Mouse (Mus musculus): Measurements from ENCODE around the gene Oog3. TPM values are rescaled to one million over a fixed set of nuclear protein-coding genes. Genes with fewer than 3 reads are reported as not detected.

The Oog3 gene
- not detected in 2 replicates for polyA plus RNA-seq (2014; fragmentation: Nextera tagmentation; extraction: Ambion mirVana)

DNA sequence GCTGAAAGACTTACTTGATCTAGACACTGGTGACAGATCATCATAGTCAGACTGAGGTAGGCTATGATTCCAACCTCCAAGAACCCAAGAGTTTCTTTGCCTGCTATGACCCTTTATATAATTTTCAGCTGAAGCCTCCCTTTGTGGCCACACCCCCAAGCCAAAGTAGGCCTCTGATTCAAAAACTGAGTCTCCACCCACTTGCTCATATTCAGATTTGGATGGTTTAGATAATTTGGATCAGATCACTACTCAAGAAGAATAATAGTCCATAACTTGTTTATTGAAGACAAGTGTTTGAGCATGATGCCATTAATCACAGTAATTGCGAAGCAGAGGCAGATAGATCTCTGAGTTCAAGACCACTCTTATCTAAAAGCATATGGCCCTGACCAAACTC lies at the start of gene Oog3:
Gene Oog3, minus strand, starts transcription at position 101 of the 400 bp plus-strand sequence.
- DNase-seq (ENCODE audit: low spot score): no peak
- Histone ChIP-seq H3K27ac (replicated peaks; ENCODE audit: low read depth, low read length) (no peak within 1 kb of the TSS), H3K4me2 (ENCODE audit: low read depth, low read length) (no peak within 1 kb of the TSS), H3K27me3 (ENCODE audit: control insufficient read depth, insufficient read depth, low read length) (no peaks in the 10 kb centered on the region), H3K9me3 (replicated peaks; ENCODE audit: control insufficient read depth, low read length) (no peaks in the 10 kb centered on the region; the same call in none of the 2 replicates), H3K36me3 (replicated peaks; ENCODE audit: control insufficient read depth, insufficient read depth, low read depth, low read length) (no peaks in the 10 kb centered on the region), H3K9ac (replicated peaks; ENCODE audit: low read length) (no peak within 1 kb of the TSS), H3K4me3 (ENCODE audit: low read depth, low read length) (no peak within 1 kb of the TSS), H3K4me1 (ENCODE audit: control insufficient read depth, insufficient read depth, low read length) (no peaks in the 10 kb centered on the region)
- no peak for ATAC-seq (replicated peaks; ENCODE audit: insufficient number of reproducible peaks, low FRiP score, low TSS enrichment, low read depth)
- WGBS: 88% methylated on average over 1 of the region's 1 CpGs

GRCm38 (mm10) chr4:144190419-144190818 lies 28.0 kb upstream of the Oog3 start, which contains the start of gene Oog2:
TSS of gene Oog2 (plus strand) at chr4:144190719.
- Histone ChIP-seq H3K4me3 (ENCODE audit: low read depth, low read length) (no peak within 1 kb of the TSS), H3K27me3 (ENCODE audit: control insufficient read depth, insufficient read depth, low read length) (no peaks in the 10 kb centered on the region), H3K9me3 (replicated peaks; ENCODE audit: control insufficient read depth, low read length) (no peaks in the 10 kb centered on the region), H3K27ac (replicated peaks; ENCODE audit: low read depth, low read length) (no peak within 1 kb of the TSS), H3K4me2 (ENCODE audit: low read depth, low read length) (no peak within 1 kb of the TSS), H3K36me3 (replicated peaks; ENCODE audit: control insufficient read depth, insufficient read depth, low read depth, low read length) (no peaks in the 10 kb centered on the region), H3K9ac (replicated peaks; ENCODE audit: low read length) (no peak within 1 kb of the TSS), H3K4me1 (ENCODE audit: control insufficient read depth, insufficient read depth, low read length) (no peaks in the 10 kb centered on the region)
- DNase-seq (ENCODE audit: low spot score) (no peak), ATAC-seq (replicated peaks; ENCODE audit: insufficient number of reproducible peaks, low FRiP score, low TSS enrichment, low read depth) (no peak)
- 44% methylated on average over 1 of the region's 1 CpGs for WGBS

Other genes with a start within 250 kb of the Oog3 start
- not detected in 2 replicates for gene Pramef25, start 211.6 kb downstream of the Oog3 start, polyA plus RNA-seq (2014; fragmentation: Nextera tagmentation; extraction: Ambion mirVana)
- not detected in 2 replicates for gene Gm13101, start 195.7 kb downstream of the Oog3 start, polyA plus RNA-seq (2014; fragmentation: Nextera tagmentation; extraction: Ambion mirVana)
- not detected in 2 replicates for gene Pramef17, start 168.3 kb downstream of the Oog3 start, polyA plus RNA-seq (2014; fragmentation: Nextera tagmentation; extraction: Ambion mirVana)
- not detected in 2 replicates for gene Pramel4, start 103.5 kb downstream of the Oog3 start, polyA plus RNA-seq (2014; fragmentation: Nextera tagmentation; extraction: Ambion mirVana)
- gene Gm13102, start 56.2 kb downstream of the Oog3 start, polyA plus RNA-seq (2014; fragmentation: Nextera tagmentation; extraction: Ambion mirVana): not detected in 2 replicates
- not detected in 2 replicates for gene Oog2, start 28.1 kb upstream of the Oog3 start, polyA plus RNA-seq (2014; fragmentation: Nextera tagmentation; extraction: Ambion mirVana)
- not detected in 2 replicates for gene C87977, start 50.7 kb upstream of the Oog3 start, polyA plus RNA-seq (2014; fragmentation: Nextera tagmentation; extraction: Ambion mirVana)
- gene Pramel5, start 117.8 kb upstream of the Oog3 start, polyA plus RNA-seq (2014; fragmentation: Nextera tagmentation; extraction: Ambion mirVana): not detected in 2 replicates
- not detected in 2 replicates for gene Gm13128, start 167.6 kb upstream of the Oog3 start, polyA plus RNA-seq (2014; fragmentation: Nextera tagmentation; extraction: Ambion mirVana)
- gene Gm13119, start 195.3 kb upstream of the Oog3 start, polyA plus RNA-seq (2014; fragmentation: Nextera tagmentation; extraction: Ambion mirVana): not detected in 2 replicates
- not detected in 2 replicates for gene Pramef20, start 215.3 kb upstream of the Oog3 start, polyA plus RNA-seq (2014; fragmentation: Nextera tagmentation; extraction: Ambion mirVana)
- not detected in 2 replicates for gene Pramef12, start 245.8 kb upstream of the Oog3 start, polyA plus RNA-seq (2014; fragmentation: Nextera tagmentation; extraction: Ambion mirVana)